Mouse (Mus musculus): ENCODE results near the gene Ccdc162. TPM values are rescaled to one million over a fixed set of nuclear protein-coding genes. Genes with fewer than 3 reads are reported as not detected.
A peak's percentile ranks its signal among the peaks of the same experiment; 100 is the strongest.

The Ccdc162 gene
- polyA plus RNA-seq, 2 experiments: 1.6 to 2.1 TPM

- no peak overlapping the region for H3K9ac ChIP-seq (ENCODE audit: low read depth, low read length, severe bottlenecking)
- peak; percentile 77 for ATAC-seq (ENCODE audit: low FRiP score, low read depth)
- WGBS: 30% methylated on average over 2 of the region's 2 CpGs
- H3K27ac ChIP-seq (replicated peaks; ENCODE audit: low read depth, low read length): no peak overlapping the region
- H3K36me3 ChIP-seq (ENCODE audit: control insufficient read depth, insufficient read depth, low read length): no peaks in the 10 kb centered on the region
- DNase-seq (ENCODE audit: low spot score): peak; percentile 68
- no peak for TF ChIP-seq POLR2A (IDR thresholded peaks at IDR 0.05; ENCODE audit: borderline replicate concordance, extremely low read depth, insufficient read depth, insufficient read length)
- H3K9me3 ChIP-seq (ENCODE audit: control insufficient read depth, low read length): no peaks in the 10 kb centered on the region
- H3K4me1 ChIP-seq (ENCODE audit: control insufficient read depth, insufficient read depth, low read length): peaks cover 6% of the 10 kb centered on the region; the same call in 1 of the 2 replicates
- H3K4me2 ChIP-seq (replicated peaks; ENCODE audit: low read depth, low read length, severe bottlenecking): no peak overlapping the region
- H3K4me3 ChIP-seq (replicated peaks; ENCODE audit: low read length): no peak overlapping the region
- H3K27me3 ChIP-seq (ENCODE audit: control insufficient read depth, insufficient read depth, low read length): no peaks in the 10 kb centered on the region
Observed at GRCm38 (mm10) chr10:41594957-41595356, 121.5 kb downstream of the Ccdc162 start.

- Histone ChIP-seq H3K36me3 (ENCODE audit: control insufficient read depth, insufficient read depth, low read length) (no peaks in the 10 kb centered on the region), H3K9me3 (ENCODE audit: control insufficient read depth, low read length) (no peaks in the 10 kb centered on the region), H3K27me3 (ENCODE audit: control insufficient read depth, insufficient read depth, low read length) (no peaks in the 10 kb centered on the region), H3K4me3 (replicated peaks; ENCODE audit: low read length) (no peak overlapping the region), H3K4me2 (replicated peaks; ENCODE audit: low read depth, low read length, severe bottlenecking) (no peak overlapping the region), H3K27ac (replicated peaks; ENCODE audit: low read depth, low read length) (no peak overlapping the region; the same call in 1 of the 2 replicates), H3K4me1 (ENCODE audit: control insufficient read depth, insufficient read depth, low read length) (peaks cover 6% of the 10 kb centered on the region; the same call in 1 of the 2 replicates), H3K9ac (ENCODE audit: low read depth, low read length, severe bottlenecking) (no peak overlapping the region)
- no peak for TF ChIP-seq POLR2A (IDR thresholded peaks at IDR 0.05; ENCODE audit: borderline replicate concordance, extremely low read depth, insufficient read depth, insufficient read length)
- ATAC-seq (ENCODE audit: low FRiP score, low read depth) (no peak), DNase-seq (ENCODE audit: low spot score) (no peak)
- 87% methylated on average over 8 of the region's 8 CpGs for WGBS
Observed at GRCm38 (mm10) chr10:41594433-41594832, 122.0 kb downstream of the Ccdc162 start.

GRCm38 (mm10) chr10:41588616-41589015 is 127.8 kb downstream of the Ccdc162 start:
- 82% methylated on average over 2 of the region's 2 CpGs for WGBS
- H3K9me3 ChIP-seq (ENCODE audit: control insufficient read depth, low read length): no peaks in the 10 kb centered on the region
- TF ChIP-seq POLR2A (IDR thresholded peaks at IDR 0.05; ENCODE audit: borderline replicate concordance, extremely low read depth, insufficient read depth, insufficient read length): no peak
- no peak overlapping the region for H3K4me2 ChIP-seq (replicated peaks; ENCODE audit: low read depth, low read length, severe bottlenecking)
- no peaks in the 10 kb centered on the region; the same call in 1 of the 2 replicates for H3K4me1 ChIP-seq (ENCODE audit: control insufficient read depth, insufficient read depth, low read length)
- no peak for ATAC-seq (ENCODE audit: low FRiP score, low read depth)
- no peaks in the 10 kb centered on the region for H3K27me3 ChIP-seq (ENCODE audit: control insufficient read depth, insufficient read depth, low read length)
- no peak overlapping the region for H3K27ac ChIP-seq (replicated peaks; ENCODE audit: low read depth, low read length)
- H3K4me3 ChIP-seq (replicated peaks; ENCODE audit: low read length): no peak overlapping the region
- DNase-seq (ENCODE audit: low spot score): no peak
- no peak overlapping the region for H3K9ac ChIP-seq (ENCODE audit: low read depth, low read length, severe bottlenecking)
- H3K36me3 ChIP-seq (ENCODE audit: control insufficient read depth, insufficient read depth, low read length): no peaks in the 10 kb centered on the region

- H3K4me2 ChIP-seq (replicated peaks; ENCODE audit: low read depth, low read length, severe bottlenecking): no peak overlapping the region
- H3K27me3 ChIP-seq (ENCODE audit: control insufficient read depth, insufficient read depth, low read length): no peaks in the 10 kb centered on the region
- H3K9me3 ChIP-seq (ENCODE audit: control insufficient read depth, low read length): no peaks in the 10 kb centered on the region
- H3K27ac ChIP-seq (replicated peaks; ENCODE audit: low read depth, low read length): no peak overlapping the region
- H3K4me3 ChIP-seq (replicated peaks; ENCODE audit: low read length): no peak overlapping the region
- no peaks in the 10 kb centered on the region for H3K36me3 ChIP-seq (ENCODE audit: control insufficient read depth, insufficient read depth, low read length)
- WGBS: 80% methylated on average over 18 of the region's 18 CpGs
- no peak for DNase-seq (ENCODE audit: low spot score)
- TF ChIP-seq POLR2A (IDR thresholded peaks at IDR 0.05; ENCODE audit: borderline replicate concordance, extremely low read depth, insufficient read depth, insufficient read length): no peak
- no peak for ATAC-seq (ENCODE audit: low FRiP score, low read depth)
- no peak overlapping the region for H3K9ac ChIP-seq (ENCODE audit: low read depth, low read length, severe bottlenecking)
- peaks cover 6% of the 10 kb centered on the region; the same call in 1 of the 2 replicates for H3K4me1 ChIP-seq (ENCODE audit: control insufficient read depth, insufficient read depth, low read length)
Observed at GRCm38 (mm10) chr10:41586947-41587852, 129.2 kb downstream of the Ccdc162 start.

GRCm38 (mm10) chr10:41583383-41583782 is 133.1 kb downstream of the Ccdc162 start:
- Histone ChIP-seq H3K9me3 (ENCODE audit: control insufficient read depth, low read length) (no peaks in the 10 kb centered on the region), H3K4me1 (ENCODE audit: control insufficient read depth, insufficient read depth, low read length) (peaks cover 6% of the 10 kb centered on the region; the same call in 1 of the 2 replicates), H3K27me3 (ENCODE audit: control insufficient read depth, insufficient read depth, low read length) (no peaks in the 10 kb centered on the region), H3K4me2 (replicated peaks; ENCODE audit: low read depth, low read length, severe bottlenecking) (no peak overlapping the region), H3K27ac (replicated peaks; ENCODE audit: low read depth, low read length) (no peak overlapping the region), H3K9ac (ENCODE audit: low read depth, low read length, severe bottlenecking) (no peak overlapping the region), H3K36me3 (ENCODE audit: control insufficient read depth, insufficient read depth, low read length) (no peaks in the 10 kb centered on the region), H3K4me3 (replicated peaks; ENCODE audit: low read length) (no peak overlapping the region)
- DNase-seq (ENCODE audit: low spot score): no peak
- ATAC-seq (ENCODE audit: low FRiP score, low read depth): peak; percentile 62; the same call in 1 of the 2 replicates
- TF ChIP-seq POLR2A (IDR thresholded peaks at IDR 0.05; ENCODE audit: borderline replicate concordance, extremely low read depth, insufficient read depth, insufficient read length): no peak
- 38% methylated on average over 6 of the region's 6 CpGs for WGBS
